Mouse (Mus musculus) adipocyte (in vitro differentiated cells): ENCODE data around the gene Brd7.

Experiments
- DNase-seq: peaks from one replicate; pipeline ENCODE4 v3.0.0-alpha.2; 2016; ENCODE audit warnings: low spot score

Gene Brd7

DNA sequence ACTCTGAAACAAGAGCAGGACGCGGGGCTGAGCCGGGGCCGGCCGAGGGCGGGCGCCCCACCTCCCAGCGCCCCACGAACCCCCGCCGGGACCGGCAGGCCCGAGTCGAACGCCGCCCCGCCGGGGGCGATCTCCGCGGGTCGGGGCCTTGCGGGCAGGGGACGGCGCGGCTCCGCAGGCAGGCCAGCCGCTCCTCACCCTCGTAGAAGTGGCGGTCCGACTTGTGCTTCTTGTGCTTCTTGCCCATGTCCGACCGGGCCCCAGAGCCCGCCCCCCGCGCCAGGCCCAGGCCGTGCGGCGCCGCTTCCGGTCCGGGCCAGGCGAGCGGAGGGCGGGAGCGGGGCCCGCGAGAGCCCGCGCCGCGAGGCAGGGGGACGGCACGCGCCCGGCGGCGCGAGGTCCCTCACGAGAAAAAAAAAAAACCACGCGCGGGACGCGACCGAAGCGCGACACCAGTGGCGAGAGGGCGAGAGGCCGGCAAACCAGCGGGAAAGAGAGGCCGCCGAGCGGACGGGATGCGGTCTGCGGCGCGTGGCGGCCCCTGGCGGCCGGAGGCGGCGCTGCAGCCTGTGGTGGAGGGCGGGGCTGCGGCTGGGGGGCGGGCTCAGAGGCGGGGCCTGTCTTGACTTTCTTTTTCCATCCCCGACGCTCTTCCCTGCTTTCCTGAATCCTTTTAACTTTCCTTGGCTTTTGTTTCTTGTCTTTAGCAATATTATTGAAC lies at the start of gene Brd7:
Brd7 (minus strand) TSS at position 487 of the 721 bp plus-strand sequence.
- DNase-seq = peak; percentile 79

GRCm38 (mm10) chr8:88411461-88411860 lies 49.5 kb upstream of the Brd7 start:
- DNase-seq = no peak

GRCm38 (mm10) chr8:88409401-88409940 lies 47.5 kb upstream of the Brd7 start:
- DNase-seq = no peak

- no peak for DNase-seq
Observed at GRCm38 (mm10) chr8:88407716-88408115, 45.7 kb upstream of the Brd7 start.

DNA sequence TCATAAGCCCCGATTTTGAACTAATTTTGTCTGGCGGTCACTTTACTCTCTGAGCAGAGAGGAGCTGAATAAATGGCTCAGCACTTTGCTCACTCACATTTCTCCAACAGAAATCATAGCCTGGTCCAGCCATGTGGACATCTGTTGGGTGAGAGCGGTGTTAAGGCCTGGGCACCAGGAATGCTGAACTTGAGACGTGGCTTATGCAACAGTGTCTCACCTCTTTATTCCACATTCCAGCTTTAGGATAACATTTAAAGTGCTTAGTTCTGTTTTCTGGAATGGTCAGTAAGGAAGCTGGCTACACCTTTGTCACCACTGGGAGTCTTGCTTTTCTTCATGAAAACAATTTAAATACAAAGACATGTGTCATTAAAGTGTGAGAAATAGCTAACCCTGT lies 36.1 kb upstream of the Brd7 start:
- DNase-seq = no peak

DNA sequence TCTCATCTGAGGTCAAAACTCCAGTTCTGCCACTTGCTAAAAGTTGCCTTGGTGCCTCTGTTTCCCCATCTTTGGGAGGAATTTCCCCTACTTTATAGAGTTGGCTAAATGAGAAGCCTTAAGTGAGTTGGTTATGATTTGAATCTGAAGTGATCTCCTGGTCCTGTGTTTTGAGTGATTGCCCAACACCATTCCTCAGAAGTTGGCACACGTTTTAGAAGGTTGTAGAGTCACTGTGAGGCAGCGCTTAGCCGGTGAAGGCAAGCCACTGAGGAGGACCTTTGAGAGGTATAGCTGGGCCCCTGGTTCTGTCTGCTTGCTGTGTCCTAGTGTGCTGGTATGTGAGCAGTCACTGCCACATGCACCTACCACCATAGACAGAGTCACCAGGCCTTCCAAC lies 31.3 kb upstream of the Brd7 start:
- DNase-seq = no peak

DNA sequence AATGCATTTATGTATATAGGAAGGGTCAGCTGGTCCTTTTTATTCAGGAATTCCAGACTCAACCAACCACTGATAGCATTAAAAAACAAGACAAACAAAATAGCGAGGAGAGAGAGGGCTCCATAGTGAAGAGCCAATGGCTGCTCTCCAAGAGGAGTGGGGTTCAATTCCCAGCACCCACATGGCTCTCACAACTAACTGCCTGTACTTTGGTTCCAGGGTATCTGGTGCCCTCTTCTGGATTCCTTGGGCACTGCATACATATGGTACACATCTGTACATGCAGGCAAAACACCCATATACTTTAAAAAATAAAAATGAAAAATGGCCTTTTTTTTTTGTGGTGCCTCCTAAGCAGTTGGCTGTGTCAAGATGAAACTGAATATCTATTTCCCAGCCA lies 28.8 kb upstream of the Brd7 start:
- DNase-seq = no peak

- DNase-seq = no peak
Observed at GRCm38 (mm10) chr8:88388691-88389239, 26.8 kb upstream of the Brd7 start.

DNA sequence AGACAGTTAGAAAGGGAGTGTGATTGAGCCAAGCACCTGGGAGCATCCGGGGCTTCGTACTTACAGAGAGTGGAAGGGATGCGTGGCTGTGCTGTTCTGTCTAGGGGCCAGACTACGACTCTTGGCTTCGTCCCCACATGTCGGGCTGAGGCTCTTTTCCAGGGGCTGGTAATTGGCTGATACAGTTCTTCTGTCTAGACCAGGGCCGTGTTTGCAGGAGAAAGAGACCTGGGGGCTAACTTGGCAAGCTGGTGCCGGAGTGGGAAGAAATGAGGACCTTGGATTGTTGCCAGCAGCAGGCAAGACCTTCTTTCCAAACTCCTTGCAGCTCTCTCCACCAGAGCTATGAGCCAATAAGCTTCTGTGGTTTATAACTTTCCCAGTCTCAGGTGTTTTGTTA lies 25.9 kb upstream of the Brd7 start:
- DNase-seq = no peak

- no peak for DNase-seq
Observed at GRCm38 (mm10) chr8:88383164-88383556, 21.2 kb upstream of the Brd7 start.

GRCm38 (mm10) chr8:88382311-88383163 lies 20.5 kb upstream of the Brd7 start:
- DNase-seq = no peak

GRCm38 (mm10) chr8:88380497-88380896 lies 18.5 kb upstream of the Brd7 start:
- DNase-seq = no peak

DNA sequence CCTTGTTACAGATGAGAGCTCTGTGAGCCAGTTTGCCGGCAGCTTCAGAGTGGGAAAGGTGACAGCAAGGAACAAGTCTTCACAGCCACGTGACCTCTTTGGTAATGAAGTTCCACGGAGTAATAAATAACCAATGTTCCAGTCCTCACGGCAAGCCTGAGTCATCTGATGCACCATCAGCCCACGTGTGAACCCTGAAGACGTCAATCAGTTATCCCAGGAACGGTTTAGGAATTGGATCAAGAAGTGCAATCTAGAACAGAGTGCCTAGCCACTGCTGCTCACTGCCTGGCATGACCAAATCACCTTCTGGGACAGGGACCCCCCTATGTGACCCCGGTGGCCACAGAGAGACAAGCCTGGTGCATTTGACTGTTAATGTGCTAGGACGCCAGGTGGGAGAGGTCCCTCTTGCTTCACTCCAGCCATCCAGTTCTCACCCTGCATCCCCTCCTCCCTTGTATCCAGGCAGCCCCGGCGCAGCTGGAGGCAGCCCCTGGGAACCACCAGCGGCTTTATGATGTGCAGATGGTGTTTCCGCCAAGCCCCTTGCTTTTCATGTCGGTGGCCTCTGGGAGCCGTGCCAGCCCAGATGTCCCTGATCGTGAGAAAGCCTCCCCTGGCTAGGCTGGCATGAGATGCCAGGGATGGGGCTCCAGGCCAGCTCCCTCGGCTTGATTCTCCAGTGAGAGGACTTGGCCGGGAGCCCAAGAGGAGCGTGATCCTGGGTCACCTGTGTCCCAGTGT lies 15.0 kb upstream of the Brd7 start:
- no peak for DNase-seq

DNA sequence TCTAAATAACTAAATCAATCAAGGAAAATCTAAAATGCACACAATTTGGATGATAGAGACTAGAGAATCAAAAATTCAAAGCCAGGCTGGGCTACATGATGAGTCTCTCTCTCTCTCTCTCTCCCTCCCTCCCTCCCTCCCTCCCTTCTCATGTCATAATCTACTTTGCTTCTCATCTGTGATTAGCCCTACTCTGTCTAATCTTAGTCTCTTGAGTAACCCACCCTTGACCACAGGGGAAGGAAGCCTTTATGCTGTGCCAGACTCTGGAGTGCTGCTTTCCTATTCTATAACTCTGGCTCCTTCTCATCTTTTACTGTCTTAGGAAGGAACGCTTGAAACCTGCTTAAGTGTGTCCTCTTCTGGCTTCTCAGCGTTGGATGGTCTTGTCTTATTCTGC lies 9.5 kb upstream of the Brd7 start:
- no peak for DNase-seq

DNA sequence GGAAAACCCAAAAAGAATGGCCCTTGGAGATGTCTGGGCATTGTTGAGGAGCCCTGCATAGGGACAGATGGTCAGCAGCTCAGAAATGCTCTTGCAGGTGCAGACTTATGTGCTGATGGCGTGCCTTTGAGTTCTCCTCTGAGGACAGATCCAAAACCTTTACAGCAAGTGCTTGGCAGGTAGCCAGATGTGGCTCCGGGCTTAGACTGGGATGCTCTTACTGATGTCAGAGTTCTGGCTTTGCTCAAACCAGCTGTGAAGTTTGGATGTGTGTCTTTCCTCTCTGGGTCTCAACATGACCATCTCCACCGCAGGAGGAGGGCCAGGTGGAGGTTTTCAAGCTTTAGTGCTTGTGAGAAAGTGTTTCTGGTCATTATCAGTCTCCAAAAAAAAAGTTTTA lies 7.8 kb upstream of the Brd7 start:
- DNase-seq = no peak

GRCm38 (mm10) chr8:88369221-88369620 lies 7.2 kb upstream of the Brd7 start:
- no peak for DNase-seq

DNA sequence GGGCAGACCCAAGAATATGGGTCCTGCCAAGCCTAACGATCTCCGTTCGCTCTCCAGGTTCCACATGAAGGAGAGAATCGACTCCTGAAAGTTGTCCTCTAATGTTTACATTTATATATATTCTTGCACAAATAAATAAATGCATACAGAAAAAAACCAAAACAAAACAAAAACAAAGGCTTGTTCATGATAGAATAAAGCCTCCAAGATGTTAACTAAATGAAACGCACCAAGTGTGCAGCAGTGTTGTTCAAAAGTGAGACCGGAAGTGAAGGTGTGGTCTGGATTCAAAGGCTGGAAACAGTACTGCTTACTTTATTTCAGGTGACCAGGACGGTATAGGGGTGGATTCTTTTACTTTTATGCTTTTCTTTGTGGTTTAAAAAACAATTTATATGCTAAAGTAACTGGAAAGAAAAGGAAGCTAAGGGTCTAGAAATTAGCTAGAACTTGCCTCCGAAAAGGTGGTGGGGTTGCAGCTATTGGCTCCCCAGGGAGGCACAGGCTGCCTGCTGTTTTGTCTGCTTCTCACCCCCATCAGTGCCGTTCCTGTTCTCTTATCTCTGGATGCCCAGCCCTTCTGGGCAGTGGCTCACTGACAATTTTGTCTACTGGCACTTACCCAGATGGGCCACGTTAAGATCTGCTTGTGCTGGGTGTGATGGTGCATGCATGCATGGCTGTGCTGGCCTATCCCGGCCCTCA lies 604 bp upstream of the Brd7 start:
- DNase-seq = no peak

- peak; percentile 45 for DNase-seq
Observed at GRCm38 (mm10) chr8:88361044-88361707, 818 bp downstream of the Brd7 start.

DNA sequence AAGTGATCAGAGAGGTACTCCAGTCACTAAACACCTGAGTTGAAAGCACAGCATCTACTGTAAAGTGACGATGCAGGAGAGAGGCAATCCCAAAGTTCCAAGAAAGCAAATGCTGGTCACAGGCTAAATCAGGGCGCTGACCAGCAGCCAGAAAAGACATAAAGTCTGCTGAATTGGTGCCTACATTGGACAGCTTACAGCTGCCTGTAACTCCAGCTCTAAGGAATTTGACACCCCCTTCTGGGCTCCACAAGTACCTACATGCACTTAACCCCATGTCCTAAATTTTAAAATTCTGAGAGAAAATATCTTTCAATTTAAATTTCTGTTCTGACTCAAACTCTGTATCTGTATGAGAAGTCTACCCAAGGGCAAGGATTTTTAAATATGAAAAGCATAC lies 2.0 kb downstream of the Brd7 start:
- DNase-seq = peak; percentile 80

DNA sequence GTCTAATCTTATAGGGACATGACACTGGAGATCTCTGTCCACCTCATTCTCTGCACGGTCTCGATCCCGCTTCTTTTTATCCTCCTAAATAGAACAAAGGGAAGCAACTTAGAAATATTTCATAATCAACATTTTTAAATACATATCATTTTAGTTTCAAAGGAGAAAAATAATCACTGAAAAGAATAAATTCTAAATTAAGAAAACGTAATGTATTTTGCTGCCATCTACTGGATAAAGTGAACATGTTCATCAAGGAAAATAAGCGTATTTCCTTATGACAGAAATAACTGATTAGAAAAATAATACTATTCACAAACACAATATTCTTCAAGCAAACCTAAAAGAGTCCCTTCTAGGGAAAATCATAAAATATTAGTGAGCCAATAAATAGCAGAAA lies 4.0 kb downstream of the Brd7 start:
- DNase-seq = no peak
